Mouse (Mus musculus): ENCODE measurements around the gene Carmil2. TPM values are rescaled to one million over a fixed set of nuclear protein-coding genes. Genes with fewer than 3 reads are reported as not detected.

The Carmil2 gene
- total and polyA plus RNA-seq, 3 experiments = 9.5 to 62.7 TPM; not detected in 1

- H3K27ac ChIP-seq (ENCODE audit: control insufficient read depth, low read depth, low read length) = no peak overlapping the region
- H3K9ac ChIP-seq (ENCODE audit: control insufficient read depth, low read depth, low read length, poor library complexity, severe bottlenecking) = no peak overlapping the region
- no peaks in the 10 kb centered on the region for H3K9me3 ChIP-seq (replicated peaks; ENCODE audit: insufficient read depth, low read length)
- H3K4me3 ChIP-seq (ENCODE audit: control insufficient read depth in 1 of 2, insufficient read depth in 1 of 2, low read depth in 2 of 2, low read length in 2 of 2) = no peak overlapping the region
- no peak for TF ChIP-seq CHD1 (IDR thresholded peaks at IDR 0.05; ENCODE audit: low read depth, low read length)
- TF ChIP-seq BHLHE40 (IDR thresholded peaks at IDR 0.05; ENCODE audit: borderline replicate concordance, low read depth, low read length) = no peak
- TF ChIP-seq HCFC1 (IDR thresholded peaks at IDR 0.05; ENCODE audit: low read depth, low read length) = no peak
- TF ChIP-seq UBTF (IDR thresholded peaks at IDR 0.05; ENCODE audit: borderline replicate concordance, insufficient read depth, low read depth, low read length) = no peak
- peaks cover 3% of the 10 kb centered on the region; the same call in 1 of the 2 replicates for H3K79me2 ChIP-seq (ENCODE audit: control insufficient read depth, insufficient read depth, low read length, poor library complexity)
- H3K27me3 ChIP-seq (ENCODE audit: control insufficient read depth in 1 of 2, insufficient read depth in 2 of 2, low read length in 2 of 2) = no peaks in the 10 kb centered on the region
- DNase-seq (ENCODE audit: low read depth, low spot score) = no peak
- no peaks in the 10 kb centered on the region; a peak in 3 of 4 replicates for H3K36me3 ChIP-seq (ENCODE audit: control insufficient read depth in 1 of 2, insufficient read depth in 2 of 2, low read length in 2 of 2)
- peaks cover 0 to 6% of the 10 kb centered on the region in 2 experiments; a peak in 3 of 4 replicates for H3K4me1 ChIP-seq (ENCODE audit: control insufficient read depth in 1 of 2, insufficient read depth in 2 of 2, low read length in 2 of 2)
These were observed 11.2 kb downstream of the Carmil2 start for GRCm38 (mm10) chr8:105697196-105697780.

- Histone ChIP-seq H3K27me3 (ENCODE audit: control insufficient read depth in 1 of 2, insufficient read depth in 2 of 2, low read length in 2 of 2) (no peaks in the 10 kb centered on the region), H3K9me3 (replicated peaks; ENCODE audit: insufficient read depth, low read length) (no peaks in the 10 kb centered on the region), H3K4me3 (ENCODE audit: control insufficient read depth in 1 of 2, insufficient read depth in 1 of 2, low read depth in 2 of 2, low read length in 2 of 2) (no peak overlapping the region), H3K9ac (ENCODE audit: control insufficient read depth, low read depth, low read length, poor library complexity, severe bottlenecking) (no peak overlapping the region), H3K4me1 (ENCODE audit: control insufficient read depth in 1 of 2, insufficient read depth in 2 of 2, low read length in 2 of 2) (peaks cover 0 to 6% of the 10 kb centered on the region in 2 experiments; a peak in 3 of 4 replicates), H3K79me2 (ENCODE audit: control insufficient read depth, insufficient read depth, low read length, poor library complexity) (peaks cover 3% of the 10 kb centered on the region; the same call in 1 of the 2 replicates), H3K36me3 (ENCODE audit: control insufficient read depth in 1 of 2, insufficient read depth in 2 of 2, low read length in 2 of 2) (no peaks in the 10 kb centered on the region; a peak in 3 of 4 replicates), H3K27ac (ENCODE audit: control insufficient read depth, low read depth, low read length) (no peak overlapping the region)
- no peak for DNase-seq (ENCODE audit: low read depth, low spot score)
- TF ChIP-seq GATA1 (IDR thresholded peaks at IDR 0.05; ENCODE audit: low read depth, low read length) (no peak), E2F4 (IDR thresholded peaks at IDR 0.05; ENCODE audit: borderline replicate concordance, low read depth, low read length) (no peak), ZKSCAN1 (IDR thresholded peaks at IDR 0.05; ENCODE audit: low read depth, low read length) (no peak), MYC (IDR thresholded peaks at IDR 0.05; ENCODE audit: low read depth, low read length) (no peak), CHD2 (IDR thresholded peaks at IDR 0.05; ENCODE audit: low read length) (no peak), USF2 (IDR thresholded peaks at IDR 0.05; ENCODE audit: borderline replicate concordance in 1 of 2, insufficient read depth in 1 of 2, low read depth in 1 of 2, low read length in 2 of 2) (no peak), SMC3 (IDR thresholded peaks at IDR 0.05; ENCODE audit: low read depth, low read length) (no peak), KAT2A (conservative IDR thresholded peaks at IDR 0.05; ENCODE audit: low read depth, low read length) (no peak), ZMIZ1 (IDR thresholded peaks at IDR 0.05; ENCODE audit: low read depth, low read length) (no peak), POLR2AphosphoS2 (IDR thresholded peaks at IDR 0.05; ENCODE audit: low read length) (no peak), RAD21 (IDR thresholded peaks at IDR 0.05; ENCODE audit: low read depth, low read length) (no peak)
These were observed 12.7 kb downstream of the Carmil2 start for GRCm38 (mm10) chr8:105698734-105699133.

Measured in MEL (cell line).